Mouse (Mus musculus) brain, adult 2 months (tissue): Measurements from ENCODE around the gene Gcdh.

Experiments
- DNase-seq: peaks from one replicate; pipeline ENCODE4 v3.0.0; 2011; ENCODE audit warnings: low read depth, low spot score

Gene Gcdh

GRCm38 (mm10) chr8:84872309-84872965 is 21.3 kb downstream of the Gcdh start:
- no peak for DNase-seq

DNA sequence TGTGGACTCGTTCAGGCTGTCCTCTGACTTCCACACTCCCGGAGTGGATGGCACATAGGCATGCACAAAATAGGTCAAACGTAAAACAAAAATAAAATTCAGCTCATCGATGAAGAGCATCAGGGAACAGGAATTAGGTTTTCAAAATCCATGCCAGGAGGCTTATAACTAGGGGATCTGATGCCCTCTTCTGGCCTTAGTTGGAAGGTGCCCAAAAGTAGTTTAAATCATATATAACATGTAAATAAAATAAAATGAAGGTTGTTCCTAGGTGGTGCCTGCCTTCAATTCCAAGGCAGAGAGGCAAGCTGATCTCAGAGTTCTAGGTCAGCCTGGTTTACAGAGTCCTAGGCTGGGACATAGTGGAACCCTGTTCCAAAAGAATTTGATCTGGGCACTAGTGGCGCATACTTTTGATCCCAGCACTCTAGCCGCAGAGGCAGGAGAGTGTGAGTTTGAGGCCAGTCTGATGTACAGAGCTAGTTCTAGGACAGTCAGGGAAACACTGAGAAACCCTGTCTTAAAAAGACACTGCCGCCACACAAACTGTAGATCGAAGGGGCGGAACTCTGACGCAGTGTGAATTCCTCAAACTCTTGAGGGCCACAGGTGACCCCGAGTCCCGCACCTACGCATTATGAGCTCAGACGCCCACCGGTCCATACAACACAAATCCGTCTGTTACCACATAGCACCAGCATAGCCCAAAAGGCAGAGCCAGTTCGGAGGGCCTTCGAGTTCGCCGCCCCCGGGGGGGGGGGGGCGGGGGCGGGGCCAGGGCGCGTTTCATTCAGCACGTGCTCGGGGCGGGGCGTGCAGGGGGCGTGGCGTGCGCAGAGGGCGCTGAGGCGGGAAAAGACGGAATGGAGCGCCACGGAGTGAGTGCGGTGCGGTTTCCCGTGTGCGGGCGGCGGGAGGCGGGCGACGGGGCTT is 22.1 kb downstream of the Gcdh start, which contains the start of gene Syce2:
Syce2 (plus strand) TSS at position 736 of the 933 bp plus-strand sequence.
- peak; percentile 64 for DNase-seq

DNA sequence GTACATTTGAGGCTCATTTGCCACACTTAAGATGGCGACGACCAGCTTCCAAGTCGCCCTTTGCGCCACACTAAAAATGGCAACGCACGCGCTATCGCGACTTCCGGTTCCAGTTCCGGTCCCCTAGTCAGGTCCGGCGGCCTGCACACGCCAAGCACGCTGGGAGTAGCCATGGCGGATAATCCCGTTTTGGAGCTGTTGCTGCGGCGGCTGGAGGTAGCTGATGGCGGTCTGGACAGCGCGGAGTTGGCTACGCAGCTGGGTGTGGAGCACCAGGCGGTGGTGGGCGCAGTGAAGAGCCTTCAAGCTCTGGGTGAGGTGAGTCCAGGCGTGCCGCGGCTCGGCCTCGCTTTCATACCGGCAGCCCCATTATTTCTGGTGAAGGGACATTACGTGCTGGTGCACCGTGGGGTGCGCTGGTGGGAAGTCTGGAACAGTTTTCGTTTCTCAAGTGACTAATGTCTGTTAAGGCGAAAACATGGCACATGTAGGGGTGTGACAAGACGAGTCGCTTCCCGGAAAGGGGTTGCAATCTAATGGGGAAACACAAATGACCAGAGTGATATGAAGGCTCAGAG is 36.8 kb downstream of the Gcdh start, which contains the start of gene Farsa:
Farsa (plus strand) TSS at position 126 of the 578 bp plus-strand sequence.
- peak; percentile 99 for DNase-seq

DNA sequence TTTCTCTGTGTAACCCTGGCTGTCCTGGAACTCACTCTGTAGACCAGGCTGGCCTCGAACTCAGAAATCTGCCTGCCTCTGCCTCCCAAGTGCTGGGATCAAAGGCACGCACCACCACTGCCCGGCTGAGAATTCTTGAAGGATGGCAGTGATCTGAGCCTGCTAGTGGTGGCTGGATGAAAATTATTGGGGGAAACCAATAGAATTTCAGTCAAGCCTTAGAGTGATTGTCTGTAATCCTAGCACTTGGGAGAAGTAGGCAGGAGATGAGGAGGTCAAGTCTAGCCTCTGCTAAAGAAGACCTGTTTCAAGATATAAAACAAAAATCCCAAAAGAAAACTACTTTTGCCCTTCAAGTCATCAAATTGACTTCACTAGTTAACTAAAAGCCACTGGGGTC is 37.3 kb downstream of the Gcdh start:
- no peak for DNase-seq

- peak; percentile 34 for DNase-seq
Observed at GRCm38 (mm10) chr8:84847684-84848435, 45.9 kb downstream of the Gcdh start.

DNA sequence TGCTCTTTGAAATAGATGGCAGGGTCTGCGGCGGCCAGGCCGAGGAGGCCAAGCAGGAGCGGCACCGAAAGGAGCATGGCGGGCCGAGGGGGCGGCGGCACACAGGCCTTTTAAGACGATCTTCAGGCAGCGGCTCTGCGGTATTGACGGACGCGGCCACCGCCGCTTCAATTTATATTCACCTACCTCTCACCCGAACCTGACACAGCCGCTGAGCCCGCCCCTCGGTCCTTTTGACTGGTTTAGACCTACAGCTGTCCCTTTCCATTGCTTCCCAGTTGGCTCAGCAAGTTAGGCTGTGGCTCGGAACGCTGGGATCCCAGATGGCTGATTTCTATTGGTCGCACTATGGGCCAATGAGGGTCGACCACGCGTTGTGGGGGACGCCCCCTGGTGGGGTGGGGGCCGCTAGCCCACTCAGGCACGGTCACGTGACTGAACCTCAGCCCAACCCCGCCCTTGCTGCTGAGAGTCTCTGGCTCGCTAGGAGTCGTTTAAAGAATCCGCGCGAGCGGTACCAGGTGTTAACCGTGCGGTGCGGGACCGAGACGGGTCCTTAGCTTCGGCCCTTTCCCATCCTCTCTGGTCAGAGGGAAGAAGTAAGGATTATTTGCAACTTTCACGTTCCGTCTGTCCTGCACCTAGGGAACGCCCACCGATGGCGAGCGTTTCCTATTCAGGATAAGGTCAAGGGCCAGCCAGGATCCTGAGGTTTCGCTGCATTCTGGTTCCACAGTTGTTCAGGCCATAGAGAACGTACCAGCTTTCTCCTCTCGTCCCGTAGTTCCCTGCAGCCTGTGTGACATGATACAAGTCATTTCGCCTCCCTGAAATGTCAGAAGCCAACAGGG is 46.8 kb downstream of the Gcdh start, which contains the start of gene Calr:
Calr (minus strand) TSS at position 213 of the 851 bp plus-strand sequence.
- DNase-seq: peak; percentile 100

DNA sequence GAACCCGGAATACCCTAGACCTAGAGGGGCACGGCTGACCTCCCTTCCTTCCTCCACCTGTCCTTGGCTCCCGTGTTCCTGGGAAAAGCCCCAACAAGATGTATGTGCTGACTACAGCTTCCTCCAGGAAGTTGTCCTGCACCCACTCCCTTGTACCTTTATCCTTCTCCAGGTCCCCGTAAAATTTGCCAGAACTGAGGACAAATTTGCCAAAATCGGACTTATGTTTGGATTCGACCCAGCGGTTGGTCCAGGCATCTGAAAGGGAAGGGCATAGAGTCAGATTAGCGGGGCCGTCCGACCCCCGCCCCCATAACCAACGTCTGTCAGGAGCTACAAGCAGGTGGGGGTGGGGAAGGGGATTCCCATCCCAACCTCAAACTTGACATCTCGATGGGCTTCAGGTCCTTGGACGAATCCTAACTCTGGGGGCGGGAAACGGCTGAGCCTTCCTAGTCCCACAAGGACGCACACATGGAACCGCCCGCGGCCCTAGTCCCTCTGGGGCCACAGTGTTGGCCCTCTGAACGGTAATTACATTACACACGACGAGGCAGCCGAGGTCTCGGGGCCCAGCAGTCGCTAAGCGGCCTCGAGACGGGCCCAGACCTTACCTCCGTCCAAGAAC is 47.5 kb downstream of the Gcdh start:
- DNase-seq: peak; percentile 42

DNA sequence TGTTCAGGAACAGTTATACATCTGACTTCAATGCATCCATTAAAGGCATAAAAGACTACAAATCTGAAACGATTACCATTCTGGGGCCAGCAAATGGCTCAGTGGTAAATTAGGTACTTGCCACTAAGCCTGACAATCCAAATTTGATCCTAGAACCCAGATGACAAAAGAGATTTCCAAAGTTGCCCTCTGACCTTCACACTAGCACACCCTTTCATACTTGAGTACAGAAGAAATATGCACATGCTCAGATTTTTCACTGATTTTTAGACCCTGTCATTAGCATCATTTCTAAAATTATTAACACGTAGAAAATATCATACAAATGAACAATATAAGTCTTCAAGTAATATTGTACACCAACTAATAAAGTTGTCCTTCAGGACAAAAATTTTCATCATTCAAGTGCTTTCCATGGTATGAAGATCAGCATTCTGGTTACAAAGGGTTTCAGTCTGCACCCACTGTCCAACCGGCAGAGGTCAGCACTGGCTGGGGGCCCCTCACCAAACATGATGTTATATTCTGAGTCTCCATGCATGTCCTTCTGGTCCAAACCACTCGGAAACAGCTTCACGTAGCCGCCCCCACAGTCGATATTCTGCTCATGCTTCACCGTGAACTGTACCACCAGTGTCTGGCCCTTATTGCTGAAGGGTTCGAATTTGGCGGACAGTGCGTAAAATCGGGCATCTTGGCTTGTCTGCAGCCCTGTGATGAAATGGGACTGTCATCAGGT is 48.2 kb downstream of the Gcdh start:
- peak; percentile 56 for DNase-seq

GRCm38 (mm10) chr8:84844397-84845070 is 49.2 kb downstream of the Gcdh start:
- no peak for DNase-seq

DNA sequence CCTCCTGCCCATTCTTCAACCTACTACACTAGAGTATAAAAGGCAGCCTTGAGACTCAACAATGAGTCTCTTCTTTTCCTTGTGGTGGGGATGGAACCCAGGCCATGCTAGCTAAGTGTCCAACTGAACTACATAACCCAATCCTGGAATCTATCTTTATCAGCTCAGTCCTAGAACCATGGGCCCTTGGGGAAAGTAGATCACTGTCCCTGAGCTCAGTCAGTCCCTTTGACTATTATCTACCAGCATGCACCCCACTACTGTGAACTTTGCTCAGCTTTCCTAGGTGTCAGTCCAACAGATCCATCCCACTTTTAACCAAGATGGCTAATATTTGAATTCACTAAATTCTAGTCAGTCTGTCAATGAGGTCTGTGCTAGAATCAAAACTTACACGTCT is 52.2 kb downstream of the Gcdh start:
- DNase-seq: no peak

DNA sequence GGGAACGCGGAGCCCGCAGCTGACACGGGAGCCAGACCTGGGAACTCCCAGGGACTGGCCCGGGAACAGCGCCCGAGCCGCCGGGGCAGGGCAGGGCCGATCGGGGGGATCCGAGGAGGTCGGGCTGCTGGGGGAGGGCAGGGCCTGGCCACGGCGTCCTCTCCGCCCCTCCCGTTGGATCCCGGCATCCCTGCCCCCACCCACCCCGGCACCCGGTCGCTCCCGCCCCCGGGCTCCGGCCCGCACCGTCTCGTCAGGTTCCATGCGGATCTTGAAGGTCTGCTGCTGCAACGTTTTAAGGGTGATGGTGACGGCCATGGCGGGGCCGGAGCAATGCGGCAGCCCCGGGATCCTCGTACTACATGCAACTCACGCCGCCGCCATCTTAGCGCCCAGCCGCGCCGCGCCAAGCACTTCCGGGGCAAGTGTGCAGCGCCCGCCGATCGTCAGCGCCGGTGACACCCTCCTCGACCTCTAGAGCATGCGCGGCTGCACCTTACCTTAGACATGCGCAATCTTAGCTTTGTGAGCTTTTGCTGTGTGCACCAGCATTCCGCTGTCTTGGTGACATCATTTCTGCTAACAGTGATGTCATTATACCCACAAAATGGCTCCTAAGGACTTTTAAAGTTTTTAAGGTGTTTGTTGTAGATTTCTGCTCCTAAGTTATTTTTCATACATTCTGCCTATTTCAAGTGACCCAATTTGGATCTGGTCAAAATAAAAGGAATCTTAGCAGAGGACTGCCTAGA is 53.3 kb downstream of the Gcdh start, which contains the start of gene Rad23a:
Rad23a (minus strand) TSS at position 418 of the 752 bp plus-strand sequence.
- peak; percentile 98 for DNase-seq

DNA sequence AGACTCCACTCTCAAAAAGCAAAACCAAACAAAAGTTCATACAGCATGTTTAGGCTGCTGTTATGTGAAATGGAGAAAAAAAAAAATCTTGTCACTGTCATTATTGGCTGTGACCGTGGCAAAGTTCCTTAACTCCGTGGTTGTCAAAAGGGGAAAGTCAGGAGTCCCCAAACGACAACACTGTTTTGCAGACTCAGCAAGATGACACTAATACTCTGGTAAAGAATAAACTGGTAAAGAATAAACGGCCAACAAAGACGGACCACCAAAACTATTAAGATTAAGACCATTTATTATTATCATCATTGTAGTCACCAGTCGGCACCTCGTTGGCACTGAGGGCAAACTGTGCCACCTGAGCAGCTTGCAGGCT is 53.9 kb downstream of the Gcdh start:
- no peak for DNase-seq

GRCm38 (mm10) chr8:84839411-84839810 is 54.3 kb downstream of the Gcdh start:
- DNase-seq: no peak

- no peak for DNase-seq
Observed at GRCm38 (mm10) chr8:84838513-84838912, 55.2 kb downstream of the Gcdh start.

DNA sequence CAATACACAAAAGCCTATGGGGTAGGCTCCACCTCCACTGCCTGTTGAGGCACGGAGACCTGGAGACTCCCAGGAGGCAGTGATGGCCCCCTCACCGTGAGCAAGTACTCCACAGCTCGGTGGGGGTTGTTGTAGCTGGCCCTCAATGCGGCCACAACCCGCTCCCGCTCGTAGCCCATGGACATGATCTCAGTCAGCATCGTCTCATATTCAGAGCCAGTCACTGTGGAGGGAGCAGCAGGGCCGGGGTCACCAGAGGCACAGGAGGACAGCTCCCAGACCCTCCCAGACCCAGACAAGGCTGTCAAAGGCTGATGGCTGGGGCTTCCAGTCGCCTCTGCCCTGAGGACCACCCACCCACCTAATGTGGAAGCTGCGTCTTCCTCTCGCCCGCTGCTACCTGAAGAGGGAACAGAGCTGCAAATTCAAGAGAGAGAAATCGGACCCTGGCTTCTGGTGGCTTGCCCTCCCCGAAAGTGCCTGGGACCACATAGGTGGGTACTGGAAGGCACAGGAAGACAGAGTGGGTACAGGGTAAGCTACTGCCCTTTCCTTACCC is 55.7 kb downstream of the Gcdh start:
- no peak for DNase-seq

DNA sequence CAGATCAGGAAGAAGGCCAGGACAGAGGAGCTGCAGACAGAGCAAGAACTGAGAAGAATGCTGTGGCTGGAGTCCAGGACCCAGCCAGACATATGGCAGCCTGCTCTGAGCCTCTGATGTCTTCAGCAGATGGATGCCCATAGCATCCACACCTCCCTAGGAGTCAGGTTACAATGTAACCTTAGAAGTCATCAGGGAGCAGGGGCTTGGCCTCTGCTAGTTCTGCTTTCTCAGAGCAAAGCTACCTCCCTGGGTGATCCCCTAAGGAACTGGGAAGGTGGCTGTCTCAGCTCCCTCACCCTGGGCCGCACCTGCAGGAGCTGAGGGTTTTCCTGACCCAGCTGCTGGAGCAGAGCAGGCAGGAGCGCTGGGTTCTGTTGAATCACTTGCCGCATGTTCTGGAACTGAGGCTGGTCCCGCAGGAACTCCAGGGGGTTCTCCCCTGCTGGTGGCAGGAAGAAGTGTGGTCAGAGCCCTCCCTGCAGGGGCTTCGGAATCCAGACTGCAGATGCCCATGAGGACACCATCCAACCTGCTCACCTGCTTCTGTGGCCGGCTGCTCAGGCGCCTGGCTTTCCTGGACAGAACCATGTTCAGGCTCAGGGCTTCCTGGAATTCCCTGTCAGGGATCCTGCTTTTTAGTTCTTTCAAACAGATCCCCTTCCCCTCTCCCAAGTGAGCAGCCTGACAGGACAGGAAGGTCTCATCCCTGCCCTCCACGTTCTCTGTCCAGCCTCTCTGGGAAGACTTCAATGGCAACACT is 56.4 kb downstream of the Gcdh start:
- peak; percentile 34 for DNase-seq
